Mouse (Mus musculus) CH12F3 (cell line): ENCODE data around the gene Cyp2c65.
"Not testable (repeated sequence)": the region's sequence is repeated elsewhere in the genome, so short reads cannot be mapped to it uniquely, and the experiment has no call there.

Experiments
- in situ Hi-C: fragments of 300-500 bp; cut with MboI; formaldehyde crosslinking; loops from 2 replicates; pipeline ENCODE4 v1.14.3; 2020; ENCODE audit warnings: low sequenced_read_pairs

The Cyp2c65 gene

DNA sequence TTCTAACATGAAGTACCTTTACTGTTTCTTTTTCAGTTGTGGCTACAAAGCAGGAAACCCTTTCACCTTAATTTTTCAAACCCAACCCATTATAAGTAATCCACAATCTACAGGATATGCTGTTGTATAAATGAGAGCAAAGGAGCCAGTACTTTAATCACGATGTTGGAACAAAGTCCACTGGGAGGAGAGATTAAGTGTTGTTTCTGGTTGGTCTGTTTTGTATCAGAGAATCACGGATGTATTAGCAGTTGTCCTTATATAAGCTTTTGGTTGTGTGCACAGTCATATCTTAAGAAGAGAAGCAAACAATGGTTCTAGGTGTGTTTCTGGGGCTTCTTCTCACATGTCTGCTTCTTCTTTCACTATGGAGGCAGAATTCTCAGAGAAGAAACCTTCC, at the start of gene Cyp2c65:
Cyp2c65 (plus strand) TSS at position 297 of the 400 bp plus-strand sequence.
- in situ Hi-C loops, result no loop called here

DNA sequence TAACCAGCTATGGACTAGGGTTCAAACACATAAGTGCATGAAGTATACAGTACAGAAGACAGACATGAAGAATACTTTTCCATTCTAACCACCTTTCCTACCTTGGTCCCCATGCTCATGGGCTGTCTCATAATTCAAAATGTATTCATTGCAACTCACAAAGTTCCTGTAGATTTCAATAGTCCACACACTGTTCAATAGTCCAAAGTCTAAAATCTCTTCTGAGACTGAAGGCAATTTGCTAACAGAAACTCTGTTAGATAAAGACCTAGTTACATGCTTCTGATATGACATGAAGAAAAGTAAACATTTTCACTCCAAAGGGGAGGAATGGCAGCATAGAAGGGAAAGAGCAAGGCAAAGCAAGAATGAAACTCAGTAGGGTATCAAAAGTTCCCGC, 2.9 kb upstream of the Cyp2c65 start:
- in situ Hi-C loops, result no loop called here

DNA sequence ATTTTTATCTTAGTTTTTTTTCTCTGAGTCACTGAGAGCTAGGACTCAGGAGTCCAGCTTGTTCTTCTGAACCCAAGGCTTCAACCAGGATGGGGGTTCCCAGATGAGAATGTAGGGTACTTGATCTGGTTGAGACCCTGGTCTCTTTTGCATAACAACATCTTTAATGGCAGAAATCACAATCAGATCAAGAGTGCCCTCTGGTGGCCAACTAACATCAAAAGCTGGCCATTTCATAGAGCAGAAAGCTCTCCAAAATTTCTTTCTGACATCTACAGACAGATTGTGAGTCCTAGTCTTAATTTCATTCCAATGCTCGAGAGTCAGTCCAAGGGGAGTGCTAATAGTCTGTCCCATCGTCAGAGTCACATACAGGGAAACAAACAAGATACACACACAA, 38.0 kb downstream of the Cyp2c65 start:
- in situ Hi-C loops, result not testable (repeated sequence)

DNA sequence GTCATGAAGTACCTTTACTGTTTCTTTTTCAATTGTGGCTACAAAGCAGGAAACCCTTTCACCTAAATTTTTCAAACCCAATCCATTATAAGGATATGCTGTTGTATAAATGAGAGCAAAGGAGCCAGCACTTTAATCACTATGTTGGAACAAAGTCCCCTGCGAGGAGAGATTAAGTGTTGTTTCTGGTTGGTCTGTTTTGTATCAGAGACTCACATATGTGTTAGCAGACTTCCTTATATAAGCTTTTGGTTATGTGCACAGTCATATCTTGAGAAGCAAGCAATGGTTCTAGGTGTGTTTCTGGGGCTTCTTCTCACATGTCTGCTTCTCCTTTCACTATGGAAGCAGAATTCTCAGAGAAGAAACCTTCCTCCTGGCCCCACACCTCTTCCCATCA, 52.8 kb downstream of the Cyp2c65 start, which contains the start of gene Cyp2c66:
Cyp2c66 (plus strand) TSS at position 255 of the 400 bp plus-strand sequence.
- in situ Hi-C loops, result no loop called here
